Mouse (Mus musculus): ENCODE data around the gene Rffl. TPM values are rescaled to one million over a fixed set of nuclear protein-coding genes. Genes with fewer than 3 reads are reported as not detected.

Rffl gene
- polyA plus RNA-seq, 1 experiment, result 18.6 TPM

DNA sequence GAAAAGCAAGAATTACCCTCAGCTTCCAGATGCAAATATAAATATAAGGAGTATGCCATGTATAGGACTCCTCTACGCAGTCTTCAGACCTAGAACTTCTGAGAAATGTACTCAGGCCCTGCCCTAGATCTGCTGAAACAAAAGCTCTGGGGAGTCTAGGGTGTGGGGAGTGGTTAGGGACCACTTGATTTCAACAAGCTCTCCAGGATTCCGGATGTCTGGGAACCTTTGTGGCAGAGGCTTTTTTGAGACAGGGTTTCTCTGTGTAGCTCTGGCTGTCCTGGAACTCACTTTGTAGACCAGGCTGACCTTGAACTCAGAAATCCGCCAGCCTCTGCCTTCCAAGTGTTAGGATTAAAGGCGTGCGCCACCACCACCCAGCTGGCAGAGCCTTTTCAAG lies 34.8 kb upstream of the Rffl start:
- no peak for TF ChIP-seq POLR2A (IDR thresholded peaks at IDR 0.05; ENCODE audit: borderline replicate concordance, insufficient read depth, low read length)
- TF ChIP-seq CTCF (IDR thresholded peaks at IDR 0.05; ENCODE audit: borderline replicate concordance, insufficient read depth, low read depth, low read length), result no peak
- no peak for DNase-seq
- H3K4me1 ChIP-seq (ENCODE audit: control insufficient read depth, insufficient read depth, low read length), result peaks cover 4% of the 10 kb centered on the region; the same call in 1 of the 2 replicates
- no peak overlapping the region for H3K4me3 ChIP-seq (replicated peaks; ENCODE audit: insufficient read depth, low read depth, low read length)
- no peaks in the 10 kb centered on the region for H3K27me3 ChIP-seq (ENCODE audit: control insufficient read depth, insufficient read depth, low read length)
- WGBS, result 86% methylated on average over 5 of the region's 5 CpGs
- H3K27ac ChIP-seq (ENCODE audit: insufficient read depth, low read length), result no peak overlapping the region

DNA sequence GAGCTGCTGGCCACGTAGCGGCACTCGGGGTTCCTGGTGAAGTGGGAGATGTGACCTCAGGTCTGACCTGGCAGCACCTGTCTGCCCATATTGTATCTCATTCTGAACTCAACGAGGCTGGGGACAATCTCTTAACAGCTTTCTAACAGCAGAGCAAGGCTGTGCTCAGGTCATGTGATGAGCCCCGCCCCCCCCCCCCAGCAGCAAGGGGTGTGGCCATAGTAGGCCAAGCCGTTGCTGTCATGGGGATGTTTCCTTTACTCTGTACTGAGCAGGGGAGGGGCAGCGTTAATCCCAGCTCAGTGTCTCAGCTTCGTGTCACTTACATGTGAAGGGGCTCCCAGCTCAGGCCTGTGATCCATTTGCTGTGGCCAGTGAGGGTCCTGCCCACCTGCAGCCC lies 33.9 kb upstream of the Rffl start:
- Histone ChIP-seq H3K27ac (ENCODE audit: insufficient read depth, low read length) (no peak overlapping the region), H3K4me3 (replicated peaks; ENCODE audit: insufficient read depth, low read depth, low read length) (no peak overlapping the region), H3K4me1 (ENCODE audit: control insufficient read depth, insufficient read depth, low read length) (peaks cover 4% of the 10 kb centered on the region; the same call in 1 of the 2 replicates), H3K27me3 (ENCODE audit: control insufficient read depth, insufficient read depth, low read length) (no peaks in the 10 kb centered on the region)
- DNase-seq, result no peak
- 66% methylated on average over 8 of the region's 8 CpGs for WGBS
- TF ChIP-seq CTCF (IDR thresholded peaks at IDR 0.05; ENCODE audit: borderline replicate concordance, insufficient read depth, low read depth, low read length), result no peak
- no peak for TF ChIP-seq POLR2A (IDR thresholded peaks at IDR 0.05; ENCODE audit: borderline replicate concordance, insufficient read depth, low read length)

- TF ChIP-seq POLR2A (IDR thresholded peaks at IDR 0.05; ENCODE audit: borderline replicate concordance, insufficient read depth, low read length), result no peak
- TF ChIP-seq CTCF (IDR thresholded peaks at IDR 0.05; ENCODE audit: borderline replicate concordance, insufficient read depth, low read depth, low read length), result no peak
- no peak overlapping the region for H3K27ac ChIP-seq (ENCODE audit: insufficient read depth, low read length)
- no peaks in the 10 kb centered on the region for H3K27me3 ChIP-seq (ENCODE audit: control insufficient read depth, insufficient read depth, low read length)
- WGBS, result 42% methylated on average over 20 of the region's 20 CpGs
- no peak overlapping the region for H3K4me3 ChIP-seq (replicated peaks; ENCODE audit: insufficient read depth, low read depth, low read length)
- H3K4me1 ChIP-seq (ENCODE audit: control insufficient read depth, insufficient read depth, low read length), result no peaks in the 10 kb centered on the region
- peak; percentile 67 to 74 for DNase-seq
Measured at GRCm38 (mm10) chr11:82901606-82902310, 30.7 kb upstream of the Rffl start.

- H3K4me3 ChIP-seq (replicated peaks; ENCODE audit: insufficient read depth, low read depth, low read length), result no peak overlapping the region
- DNase-seq, result no peak
- no peak overlapping the region for H3K27ac ChIP-seq (ENCODE audit: insufficient read depth, low read length)
- TF ChIP-seq CTCF (IDR thresholded peaks at IDR 0.05; ENCODE audit: borderline replicate concordance, insufficient read depth, low read depth, low read length), result no peak
- TF ChIP-seq POLR2A (IDR thresholded peaks at IDR 0.05; ENCODE audit: borderline replicate concordance, insufficient read depth, low read length), result no peak
- WGBS, result 91% methylated on average over 5 of the region's 5 CpGs
- no peaks in the 10 kb centered on the region for H3K4me1 ChIP-seq (ENCODE audit: control insufficient read depth, insufficient read depth, low read length)
- no peaks in the 10 kb centered on the region for H3K27me3 ChIP-seq (ENCODE audit: control insufficient read depth, insufficient read depth, low read length)
Measured at GRCm38 (mm10) chr11:82899720-82900119, 28.7 kb upstream of the Rffl start.

DNA sequence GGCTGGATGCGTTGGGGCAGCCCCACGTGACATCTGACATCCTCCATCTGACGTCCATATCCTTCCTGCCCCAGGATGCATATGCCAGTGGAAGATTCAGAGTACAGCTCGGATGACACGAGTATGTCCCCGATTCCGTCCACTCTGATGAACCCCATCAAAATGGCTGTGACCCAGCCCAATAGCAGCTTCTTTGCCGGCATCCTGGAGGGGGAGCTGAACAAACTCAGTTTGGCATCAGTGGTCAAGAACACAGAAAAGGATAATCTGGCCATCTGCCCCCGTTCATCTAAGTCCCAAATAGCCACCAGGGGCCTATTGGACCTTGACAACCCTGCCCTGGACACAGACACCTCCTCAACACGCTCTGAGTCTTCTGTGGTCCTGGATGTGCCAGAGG lies 26.5 kb upstream of the Rffl start:
- no peaks in the 10 kb centered on the region for H3K4me1 ChIP-seq (ENCODE audit: control insufficient read depth, insufficient read depth, low read length)
- H3K4me3 ChIP-seq (replicated peaks; ENCODE audit: insufficient read depth, low read depth, low read length), result no peak overlapping the region
- WGBS, result 61% methylated on average over 10 of the region's 10 CpGs
- TF ChIP-seq CTCF (IDR thresholded peaks at IDR 0.05; ENCODE audit: borderline replicate concordance, insufficient read depth, low read depth, low read length) (no peak), POLR2A (IDR thresholded peaks at IDR 0.05; ENCODE audit: borderline replicate concordance, insufficient read depth, low read length) (no peak)
- H3K27ac ChIP-seq (ENCODE audit: insufficient read depth, low read length), result no peak overlapping the region
- H3K27me3 ChIP-seq (ENCODE audit: control insufficient read depth, insufficient read depth, low read length), result no peaks in the 10 kb centered on the region
- DNase-seq, result no peak

DNA sequence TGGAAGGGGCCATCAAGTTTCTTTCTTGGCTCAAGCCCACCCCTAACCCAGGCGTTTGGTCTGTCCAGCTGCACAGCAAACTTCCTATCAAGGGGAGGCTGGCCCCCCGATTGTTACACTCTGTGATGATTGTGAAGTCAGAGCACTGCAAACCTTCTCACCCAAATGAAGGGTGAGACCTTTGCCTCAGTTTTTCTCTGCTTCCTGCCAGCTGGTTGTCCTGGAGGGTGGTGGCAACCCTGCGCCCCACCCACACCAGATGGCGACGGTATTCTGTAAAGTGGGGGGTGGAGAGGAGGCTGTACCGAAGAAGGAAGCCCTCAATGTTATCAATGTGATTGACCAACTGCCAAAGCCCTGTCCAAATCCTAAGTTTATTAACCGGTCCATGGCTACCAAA lies 20.9 kb upstream of the Rffl start, which contains the start of gene Fndc8:
TSS of gene Fndc8 (plus strand) at position 189 of the 400 bp plus-strand sequence.
- H3K4me1 ChIP-seq (ENCODE audit: control insufficient read depth, insufficient read depth, low read length), result peaks cover 4% of the 10 kb centered on the region; the same call in 1 of the 2 replicates
- WGBS, result 58% methylated on average over 7 of the region's 7 CpGs
- no peak within 1 kb of the TSS for H3K27ac ChIP-seq (ENCODE audit: insufficient read depth, low read length)
- H3K4me3 ChIP-seq (replicated peaks; ENCODE audit: insufficient read depth, low read depth, low read length), result no peak within 1 kb of the TSS
- no peaks in the 10 kb centered on the region for H3K27me3 ChIP-seq (ENCODE audit: control insufficient read depth, insufficient read depth, low read length)
- no peak for DNase-seq
- no peak for TF ChIP-seq CTCF (IDR thresholded peaks at IDR 0.05; ENCODE audit: borderline replicate concordance, insufficient read depth, low read depth, low read length)
- no peak for TF ChIP-seq POLR2A (IDR thresholded peaks at IDR 0.05; ENCODE audit: borderline replicate concordance, insufficient read depth, low read length)

DNA sequence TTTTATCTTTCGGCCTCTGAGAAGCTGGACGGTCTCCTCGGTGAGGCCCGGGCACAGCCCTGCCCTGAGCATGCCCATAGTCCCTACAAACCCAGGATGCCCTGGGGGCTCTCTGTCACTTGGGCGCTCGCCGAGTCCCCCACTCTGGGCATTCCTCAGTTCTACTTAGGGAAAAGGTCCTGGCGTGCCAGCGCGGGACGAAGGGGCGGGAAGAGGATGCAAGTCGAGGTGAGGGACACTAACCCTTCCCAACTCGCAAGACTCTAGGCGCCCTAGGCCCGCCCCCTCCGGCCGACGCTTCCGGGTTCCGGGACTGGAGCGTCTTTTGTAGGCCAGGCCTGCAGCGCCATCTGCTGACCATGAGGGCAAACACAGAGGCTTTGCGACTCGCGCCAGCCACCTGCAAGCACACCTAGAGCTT lies 19.3 kb upstream of the Rffl start, which contains the start of gene Rad51d:
TSS of gene Rad51d (minus strand) at position 273 of the 421 bp plus-strand sequence.
- Histone ChIP-seq H3K27me3 (ENCODE audit: control insufficient read depth, insufficient read depth, low read length) (no peaks in the 10 kb centered on the region), H3K27ac (ENCODE audit: insufficient read depth, low read length) (peak within 1 kb of the TSS; percentile 53), H3K4me3 (replicated peaks; ENCODE audit: insufficient read depth, low read depth, low read length) (peak within 1 kb of the TSS; percentile 89), H3K4me1 (ENCODE audit: control insufficient read depth, insufficient read depth, low read length) (peaks cover 4% of the 10 kb centered on the region; the same call in 1 of the 2 replicates)
- peak; percentile 93 to 95 for DNase-seq
- 1% methylated on average over 26 of the region's 26 CpGs for WGBS
- TF ChIP-seq POLR2A (IDR thresholded peaks at IDR 0.05; ENCODE audit: borderline replicate concordance, insufficient read depth, low read length) (peak; percentile 62; the same call in 1 of the 2 replicates), CTCF (IDR thresholded peaks at IDR 0.05; ENCODE audit: borderline replicate concordance, insufficient read depth, low read depth, low read length) (peak; percentile 94)

All from cerebellum, adult 2 months (tissue).